Mouse (Mus musculus) E14TG2a.4 (cell line): ENCODE measurements around the gene Gcnt2.
"Not testable (repeated sequence)": the region's sequence is repeated elsewhere in the genome, so short reads cannot be mapped to it uniquely, and the experiment has no call there.

ENCODE experiments used
- H3K27me3 ChIP-seq: 2 replicates; pipeline ENCODE4 v1.6.1; 2014; ENCODE audit warnings: low read length, control low read depth; ENCODE audit not compliant: insufficient read depth
- H3K36me3 ChIP-seq: 2 replicates; pipeline ENCODE4 v1.6.1; 2014; ENCODE audit warnings: low read length, control low read depth; ENCODE audit not compliant: insufficient read depth
- H3K4me1 ChIP-seq: replicated peaks from 2 replicates; pipeline ENCODE4 v1.6.1; 2014; ENCODE audit warnings: low read depth, low read length, control low read depth
- H3K4me3 ChIP-seq: replicated peaks from 2 replicates; pipeline ENCODE4 v1.5.1; 2014; ENCODE audit warnings: mild to moderate bottlenecking, low read length
- H3K9me3 ChIP-seq: 2 replicates; pipeline ENCODE4 v1.6.1; 2014; ENCODE audit warnings: low read length, control low read depth
- CTCF ChIP-seq: conservative IDR thresholded peaks from 2 replicates; pipeline ENCODE4 v1.5.1; 2014; ENCODE audit warnings: low read length
- NANOG ChIP-seq: IDR thresholded peaks from 2 replicates; pipeline ENCODE4 v1.6.1; 2014; ENCODE audit warnings: borderline replicate concordance, low read length, mixed read lengths
- POU5F1 ChIP-seq: IDR thresholded peaks from 2 replicates; pipeline ENCODE4 v1.6.1; 2014; ENCODE audit warnings: low read length, borderline replicate concordance

Gene Gcnt2

GRCm38 (mm10) chr13:40971261-40971660 is 111.7 kb downstream of the Gcnt2 start:
- no peak overlapping the region for H3K4me3 ChIP-seq
- H3K36me3 ChIP-seq, result no peaks in the 10 kb centered on the region
- H3K9me3 ChIP-seq, result peaks cover 5% of the 10 kb centered on the region; the same call in 1 of the 2 replicates
- TF ChIP-seq CTCF (no peak), POU5F1 (no peak), NANOG (no peak)
- H3K4me1 ChIP-seq, result peaks cover 59% of the 10 kb centered on the region
- H3K27me3 ChIP-seq, result no peaks in the 10 kb centered on the region

DNA sequence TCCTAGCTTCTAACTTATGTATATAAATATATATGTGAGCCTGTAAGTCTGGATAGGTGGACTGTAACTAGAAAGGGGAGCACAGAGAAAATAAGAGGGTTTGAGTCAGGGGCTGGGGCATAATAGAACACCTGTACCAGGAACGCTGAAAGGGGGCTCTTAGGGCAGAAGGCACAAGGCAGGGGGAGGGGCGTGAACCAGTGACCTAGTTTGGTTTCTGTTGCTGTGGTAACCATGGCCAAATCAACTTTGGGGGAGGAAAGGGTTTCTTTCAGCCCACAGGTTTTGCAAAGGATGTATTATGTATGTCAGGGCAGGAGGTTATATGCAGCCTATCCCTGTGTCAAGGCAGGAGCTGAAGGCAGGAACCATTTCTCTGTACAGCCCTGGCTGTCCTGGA is 112.3 kb downstream of the Gcnt2 start:
- Histone ChIP-seq H3K36me3 (no peaks in the 10 kb centered on the region), H3K4me1 (peaks cover 62% of the 10 kb centered on the region), H3K27me3 (no peaks in the 10 kb centered on the region), H3K4me3 (no peak overlapping the region), H3K9me3 (peaks cover 5% of the 10 kb centered on the region; the same call in 1 of the 2 replicates)
- TF ChIP-seq NANOG, result no peak
- no peak for TF ChIP-seq CTCF
- TF ChIP-seq POU5F1, result no peak

- TF ChIP-seq NANOG, result no peak
- no peak for TF ChIP-seq CTCF
- TF ChIP-seq POU5F1, result no peak
These were observed 113.4 kb downstream of the Gcnt2 start for GRCm38 (mm10) chr13:40972976-40973375.

GRCm38 (mm10) chr13:40977609-40978008 is 118.1 kb downstream of the Gcnt2 start:
- peaks cover 33% of the 10 kb centered on the region for H3K4me1 ChIP-seq
- no peak overlapping the region for H3K4me3 ChIP-seq
- H3K9me3 ChIP-seq, result peaks cover 5% of the 10 kb centered on the region; the same call in 1 of the 2 replicates
- H3K27me3 ChIP-seq, result no peaks in the 10 kb centered on the region
- no peaks in the 10 kb centered on the region for H3K36me3 ChIP-seq
- TF ChIP-seq POU5F1 (no peak), CTCF (peak; percentile 92), NANOG (no peak)

More at GRCm38 (mm10) chr13:40972976-40973375, 113.4 kb downstream of the Gcnt2 start:
- Histone ChIP-seq H3K9me3 (peaks cover 5% of the 10 kb centered on the region; the same call in 1 of the 2 replicates), H3K36me3 (no peaks in the 10 kb centered on the region), H3K4me3 (no peak overlapping the region), H3K4me1 (peaks cover 61% of the 10 kb centered on the region), H3K27me3 (no peaks in the 10 kb centered on the region)

- TF ChIP-seq CTCF (no peak), NANOG (no peak), POU5F1 (no peak)
- Histone ChIP-seq H3K4me1 (peaks cover 25% of the 10 kb centered on the region), H3K36me3 (no peaks in the 10 kb centered on the region), H3K9me3 (peaks cover under 1% of the 10 kb centered on the region; the same call in 1 of the 2 replicates), H3K27me3 (no peaks in the 10 kb centered on the region), H3K4me3 (no peak overlapping the region)
These were observed 119.1 kb downstream of the Gcnt2 start for GRCm38 (mm10) chr13:40978652-40979051.

- Histone ChIP-seq H3K36me3 (no peaks in the 10 kb centered on the region), H3K4me1 (peaks cover 25% of the 10 kb centered on the region), H3K4me3 (no peak overlapping the region)
These were observed 119.8 kb downstream of the Gcnt2 start for GRCm38 (mm10) chr13:40979321-40979720.

DNA sequence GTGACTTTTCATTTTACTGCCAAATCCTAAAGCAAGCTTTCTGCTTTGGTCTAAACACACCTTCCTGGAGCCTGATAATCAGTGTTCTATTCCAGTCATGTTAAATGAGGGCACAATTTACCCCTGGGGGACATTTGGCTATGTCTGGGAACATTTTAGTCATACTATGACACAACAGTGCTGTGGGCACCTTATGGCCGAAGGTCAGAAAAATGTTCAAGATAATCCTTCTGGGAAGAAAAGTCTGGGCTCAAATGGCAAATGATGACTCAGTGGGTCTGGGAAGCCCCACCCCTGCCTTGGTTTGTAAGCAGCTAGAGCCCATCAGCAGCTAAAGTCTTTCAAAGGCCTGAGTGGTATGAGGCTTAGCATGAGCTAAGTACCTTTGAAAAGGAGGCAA is 123.2 kb downstream of the Gcnt2 start:
- Histone ChIP-seq H3K27me3 (no peaks in the 10 kb centered on the region), H3K4me3 (no peak overlapping the region), H3K36me3 (no peaks in the 10 kb centered on the region), H3K9me3 (no peaks in the 10 kb centered on the region), H3K4me1 (peaks cover 16% of the 10 kb centered on the region)
- no peak for TF ChIP-seq NANOG
- TF ChIP-seq CTCF, result no peak

More at GRCm38 (mm10) chr13:40979321-40979720, 119.8 kb downstream of the Gcnt2 start:
- TF ChIP-seq POU5F1 (no peak), CTCF (no peak), NANOG (no peak)
- no peaks in the 10 kb centered on the region for H3K9me3 ChIP-seq
- H3K27me3 ChIP-seq, result no peaks in the 10 kb centered on the region

DNA sequence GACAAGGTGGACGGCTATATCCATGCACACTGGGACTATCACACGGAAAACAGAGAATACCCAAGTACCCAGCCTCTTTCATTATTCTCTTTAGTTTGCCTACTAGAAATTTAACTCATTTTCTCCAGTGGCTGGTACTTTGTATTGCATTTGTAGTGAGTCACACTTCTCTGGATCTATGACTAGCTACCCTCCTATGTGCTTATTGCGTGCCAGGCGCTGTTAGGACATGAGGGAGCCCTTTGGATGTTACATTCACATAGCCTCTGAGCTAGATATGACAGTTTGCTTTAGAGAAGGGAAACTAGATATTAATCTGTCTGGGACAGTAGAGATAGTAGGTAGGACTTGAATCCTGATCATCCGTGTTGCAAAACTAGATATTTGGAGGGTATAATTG is 126.5 kb downstream of the Gcnt2 start:
- TF ChIP-seq POU5F1 (no peak), NANOG (no peak), CTCF (no peak)
- H3K4me1 ChIP-seq, result no peaks in the 10 kb centered on the region; the same call in 1 of the 2 replicates
- no peaks in the 10 kb centered on the region; the same call in 1 of the 2 replicates for H3K27me3 ChIP-seq
- no peaks in the 10 kb centered on the region for H3K36me3 ChIP-seq
- H3K4me3 ChIP-seq, result no peak overlapping the region
- no peaks in the 10 kb centered on the region for H3K9me3 ChIP-seq

DNA sequence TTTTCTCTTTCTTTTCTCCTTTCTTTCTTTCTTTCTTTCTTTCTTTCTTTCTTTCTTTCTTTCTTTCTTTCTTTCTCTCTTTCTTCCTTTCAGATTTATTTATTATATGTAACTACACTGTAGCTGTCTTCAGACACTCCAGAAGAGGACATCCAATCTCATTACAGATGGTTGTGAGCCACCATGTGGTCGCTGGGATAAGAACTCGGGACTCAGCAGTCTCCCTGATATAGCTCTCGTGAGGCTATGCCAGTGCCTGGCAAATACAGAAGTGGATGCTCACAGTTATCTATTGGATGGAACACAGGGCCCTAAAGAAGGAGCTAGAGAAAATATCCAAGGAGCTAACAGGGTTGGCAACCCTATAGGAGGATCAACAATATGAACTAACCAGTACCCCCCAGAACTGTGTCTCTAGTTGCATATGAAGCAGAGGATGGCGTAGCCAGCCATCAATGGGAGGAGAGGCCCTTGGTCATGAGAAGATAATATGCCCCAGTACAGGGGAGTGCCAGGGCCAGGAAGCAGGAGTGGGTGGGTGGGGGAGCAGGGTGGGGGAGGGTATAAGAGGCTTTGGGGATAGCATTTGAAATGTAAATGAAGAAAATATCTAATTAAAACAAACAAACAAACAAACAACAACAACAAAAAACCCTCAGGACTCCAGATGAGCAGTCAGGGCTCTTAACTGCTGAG is 128.2 kb downstream of the Gcnt2 start:
- H3K4me3 ChIP-seq, H3K27me3 ChIP-seq, H3K4me1 ChIP-seq, H3K9me3 ChIP-seq, H3K36me3 ChIP-seq: not testable (repeated sequence)
